Mouse (Mus musculus): Measurements from ENCODE around the gene Esrra. TPM values are rescaled to one million over a fixed set of nuclear protein-coding genes. Genes with fewer than 3 reads are reported as not detected.

Esrra gene
- 4.1 and 5.9 TPM in 2 replicates for polyA plus RNA-seq (2014; fragmentation: Nextera tagmentation; extraction: Ambion mirVana)

DNA sequence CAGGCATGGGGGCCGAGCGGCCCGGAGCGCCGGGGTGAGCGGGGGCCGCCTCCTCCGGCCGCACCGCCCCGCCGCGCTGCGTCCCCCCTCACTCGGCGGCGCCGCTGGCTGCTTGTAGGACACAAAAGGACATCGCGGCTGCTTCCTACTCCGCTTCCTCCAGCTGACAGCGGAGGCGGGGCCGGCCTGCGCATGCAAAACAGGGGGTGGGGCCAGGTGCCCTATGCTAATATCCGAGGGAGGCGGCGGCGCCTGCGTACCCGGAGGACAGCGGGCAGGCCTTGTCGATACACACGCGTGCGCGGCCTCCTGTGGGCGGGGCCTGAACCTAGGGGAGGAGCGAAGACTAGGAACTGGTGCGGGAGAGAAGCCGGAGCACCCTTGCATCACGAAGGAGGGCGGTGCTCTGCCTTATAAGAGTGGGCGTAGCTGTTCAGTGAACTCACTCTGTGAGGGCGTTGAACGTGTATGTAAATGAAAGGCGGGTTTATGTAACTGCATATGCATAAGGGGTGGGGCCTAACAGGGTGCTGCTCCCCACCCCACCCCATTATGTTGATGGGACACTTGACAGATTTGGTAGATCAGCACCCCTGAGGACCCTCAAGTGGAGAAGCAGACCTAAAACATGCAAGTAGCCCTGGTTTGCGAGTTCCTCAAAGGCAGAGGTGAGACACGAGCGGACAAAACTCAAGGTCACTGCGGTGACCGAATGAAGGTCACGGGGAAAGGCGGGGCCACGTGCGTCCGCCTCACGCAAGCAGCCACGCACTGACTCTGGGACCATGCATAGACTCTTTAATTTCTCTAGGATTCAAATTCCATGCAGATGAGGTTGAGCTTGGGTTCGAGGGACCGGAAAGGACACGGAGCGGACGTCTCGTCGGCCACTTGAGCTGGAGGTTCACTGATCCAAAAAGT lies at the start of gene Esrra:
Esrra (minus strand) TSS at position 167 of the 921 bp plus-strand sequence.
- Histone ChIP-seq H3K9ac (ENCODE audit: low read depth, low read length) (peak within 1 kb of the TSS; percentile 74), H3K4me1 (replicated peaks; ENCODE audit: control insufficient read depth, insufficient read depth, low read length) (peaks cover 36% of the 10 kb centered on the region), H3K36me3 (ENCODE audit: control insufficient read depth, insufficient read depth, low read length) (peaks cover 5% of the 10 kb centered on the region; the same call in 1 of the 2 replicates), H3K27me3 (replicated peaks; ENCODE audit: control insufficient read depth, insufficient read depth, low read length) (peaks cover 37% of the 10 kb centered on the region), H3K4me3 (ENCODE audit: low read depth, low read length) (peak within 1 kb of the TSS; percentile 68), H3K4me2 (peak within 1 kb of the TSS; percentile 97), H3K27ac (ENCODE audit: low read depth, low read length) (peak within 1 kb of the TSS; percentile 82), H3K9me3 (ENCODE audit: control insufficient read depth, low read length) (no peaks in the 10 kb centered on the region)
- ATAC-seq (replicated peaks; ENCODE audit: low FRiP score): peak; percentile 94
- peak; percentile 100 for DNase-seq (ENCODE audit: low spot score)
- under 1% methylated on average over 61 of the region's 66 CpGs for WGBS

- no peak for ATAC-seq (replicated peaks; ENCODE audit: low FRiP score)
- H3K9ac ChIP-seq (ENCODE audit: low read depth, low read length): peak overlapping the region; percentile 76; the same call in 1 of the 2 replicates
Measured at GRCm38 (mm10) chr19:6970460-6971085, 49.0 kb upstream of the Esrra start.

GRCm38 (mm10) chr19:6969665-6970381 lies 48.2 kb upstream of the Esrra start:
- peaks cover 49% of the 10 kb centered on the region for H3K4me1 ChIP-seq (replicated peaks; ENCODE audit: control insufficient read depth, insufficient read depth, low read length)
- H3K4me3 ChIP-seq (ENCODE audit: low read depth, low read length): peak overlapping the region; percentile 75
- H3K27ac ChIP-seq (ENCODE audit: low read depth, low read length): peak overlapping the region; percentile 45
- peak overlapping the region; percentile 76 for H3K9ac ChIP-seq (ENCODE audit: low read depth, low read length)
- WGBS: under 1% methylated on average over 53 of the region's 55 CpGs
- H3K27me3 ChIP-seq (replicated peaks; ENCODE audit: control insufficient read depth, insufficient read depth, low read length): no peaks in the 10 kb centered on the region
- peak; percentile 75 for ATAC-seq (replicated peaks; ENCODE audit: low FRiP score)
- peaks cover 7% of the 10 kb centered on the region; the same call in 1 of the 2 replicates for H3K36me3 ChIP-seq (ENCODE audit: control insufficient read depth, insufficient read depth, low read length)
- peak overlapping the region; percentile 92 for H3K4me2 ChIP-seq
- H3K9me3 ChIP-seq (ENCODE audit: control insufficient read depth, low read length): no peaks in the 10 kb centered on the region
- peak; percentile 84 for DNase-seq (ENCODE audit: low spot score)

More at GRCm38 (mm10) chr19:6970460-6971085, 49.0 kb upstream of the Esrra start:
- no peak for DNase-seq (ENCODE audit: low spot score)
- Histone ChIP-seq H3K9me3 (ENCODE audit: control insufficient read depth, low read length) (no peaks in the 10 kb centered on the region), H3K27ac (ENCODE audit: low read depth, low read length) (peak overlapping the region; percentile 45), H3K36me3 (ENCODE audit: control insufficient read depth, insufficient read depth, low read length) (peaks cover 3% of the 10 kb centered on the region; the same call in 1 of the 2 replicates), H3K4me3 (ENCODE audit: low read depth, low read length) (peak overlapping the region; percentile 75), H3K27me3 (replicated peaks; ENCODE audit: control insufficient read depth, insufficient read depth, low read length) (no peaks in the 10 kb centered on the region), H3K4me1 (replicated peaks; ENCODE audit: control insufficient read depth, insufficient read depth, low read length) (peaks cover 49% of the 10 kb centered on the region), H3K4me2 (peak overlapping the region; percentile 92)
- WGBS: 17% methylated on average over 11 of the region's 11 CpGs

- Histone ChIP-seq H3K27ac (ENCODE audit: low read depth, low read length) (peak overlapping the region; percentile 32; the same call in 1 of the 2 replicates), H3K4me2 (peak overlapping the region; percentile 92), H3K36me3 (ENCODE audit: control insufficient read depth, insufficient read depth, low read length) (peaks cover 9% of the 10 kb centered on the region; the same call in 1 of the 2 replicates), H3K9me3 (ENCODE audit: control insufficient read depth, low read length) (no peaks in the 10 kb centered on the region), H3K4me3 (ENCODE audit: low read depth, low read length) (peak overlapping the region; percentile 75), H3K9ac (ENCODE audit: low read depth, low read length) (peak overlapping the region; percentile 76), H3K4me1 (replicated peaks; ENCODE audit: control insufficient read depth, insufficient read depth, low read length) (peaks cover 49% of the 10 kb centered on the region), H3K27me3 (replicated peaks; ENCODE audit: control insufficient read depth, insufficient read depth, low read length) (no peaks in the 10 kb centered on the region)
- ATAC-seq (replicated peaks; ENCODE audit: low FRiP score): no peak
- no peak for DNase-seq (ENCODE audit: low spot score)
- whole genome bisulfite sequencing: under 1% methylated on average over 20 of the region's 20 CpGs
Measured at GRCm38 (mm10) chr19:6969291-6969664, 47.7 kb upstream of the Esrra start.

GRCm38 (mm10) chr19:6968491-6969271 lies 47.1 kb upstream of the Esrra start:
- peaks cover 44% of the 10 kb centered on the region for H3K4me1 ChIP-seq (replicated peaks; ENCODE audit: control insufficient read depth, insufficient read depth, low read length)
- H3K36me3 ChIP-seq (ENCODE audit: control insufficient read depth, insufficient read depth, low read length): peaks cover 12% of the 10 kb centered on the region; the same call in 1 of the 2 replicates
- H3K27ac ChIP-seq (ENCODE audit: low read depth, low read length): no peak overlapping the region
- H3K4me3 ChIP-seq (ENCODE audit: low read depth, low read length): peak overlapping the region; percentile 75
- H3K9me3 ChIP-seq (ENCODE audit: control insufficient read depth, low read length): no peaks in the 10 kb centered on the region
- no peak for DNase-seq (ENCODE audit: low spot score)
- no peak for ATAC-seq (replicated peaks; ENCODE audit: low FRiP score)
- peak overlapping the region; percentile 76 for H3K9ac ChIP-seq (ENCODE audit: low read depth, low read length)
- 9% methylated on average over 15 of the region's 15 CpGs for WGBS
- H3K4me2 ChIP-seq: peak overlapping the region; percentile 92
- H3K27me3 ChIP-seq (replicated peaks; ENCODE audit: control insufficient read depth, insufficient read depth, low read length): no peaks in the 10 kb centered on the region

DNA sequence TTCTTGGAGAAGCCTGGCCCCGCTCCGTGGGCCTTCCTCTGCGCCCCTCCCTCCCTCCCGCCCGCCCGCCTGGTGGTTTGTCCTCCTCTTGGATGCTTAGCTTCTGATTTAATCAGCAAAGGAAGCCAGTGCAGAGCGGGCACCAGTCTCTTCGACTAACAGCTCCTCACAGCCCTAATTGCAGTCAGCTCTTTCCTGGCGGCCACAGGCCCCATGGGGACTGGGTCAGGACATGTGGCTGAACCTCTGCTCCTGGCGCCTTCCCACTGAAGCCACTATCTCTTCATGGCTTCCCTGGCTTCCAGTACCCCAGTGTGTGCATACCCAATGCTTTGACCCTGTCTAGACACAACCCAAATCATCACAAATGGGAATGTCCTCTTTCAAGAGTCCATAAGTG lies 34.8 kb upstream of the Esrra start:
- Histone ChIP-seq H3K4me2 (no peak overlapping the region), H3K4me1 (replicated peaks; ENCODE audit: control insufficient read depth, insufficient read depth, low read length) (peaks cover 13% of the 10 kb centered on the region), H3K27me3 (replicated peaks; ENCODE audit: control insufficient read depth, insufficient read depth, low read length) (no peaks in the 10 kb centered on the region), H3K9me3 (ENCODE audit: control insufficient read depth, low read length) (no peaks in the 10 kb centered on the region), H3K36me3 (ENCODE audit: control insufficient read depth, insufficient read depth, low read length) (peaks cover 36% of the 10 kb centered on the region), H3K27ac (ENCODE audit: low read depth, low read length) (no peak overlapping the region), H3K4me3 (ENCODE audit: low read depth, low read length) (no peak overlapping the region), H3K9ac (ENCODE audit: low read depth, low read length) (no peak overlapping the region)
- DNase-seq (ENCODE audit: low spot score): no peak
- 82% methylated on average over 10 of the region's 10 CpGs for WGBS
- no peak for ATAC-seq (replicated peaks; ENCODE audit: low FRiP score)

GRCm38 (mm10) chr19:6955424-6955823 lies 33.8 kb upstream of the Esrra start:
- no peaks in the 10 kb centered on the region for H3K9me3 ChIP-seq (ENCODE audit: control insufficient read depth, low read length)
- H3K27ac ChIP-seq (ENCODE audit: low read depth, low read length): no peak overlapping the region
- no peak for ATAC-seq (replicated peaks; ENCODE audit: low FRiP score)
- DNase-seq (ENCODE audit: low spot score): no peak
- no peak overlapping the region for H3K4me2 ChIP-seq
- H3K9ac ChIP-seq (ENCODE audit: low read depth, low read length): no peak overlapping the region
- WGBS: 85% methylated on average over 7 of the region's 7 CpGs
- H3K4me1 ChIP-seq (replicated peaks; ENCODE audit: control insufficient read depth, insufficient read depth, low read length): peaks cover 14% of the 10 kb centered on the region
- H3K27me3 ChIP-seq (replicated peaks; ENCODE audit: control insufficient read depth, insufficient read depth, low read length): no peaks in the 10 kb centered on the region
- H3K4me3 ChIP-seq (ENCODE audit: low read depth, low read length): no peak overlapping the region
- H3K36me3 ChIP-seq (ENCODE audit: control insufficient read depth, insufficient read depth, low read length): peaks cover 32% of the 10 kb centered on the region

Data from liver, embryonic 11.5 days (tissue).